Mouse (Mus musculus): Measurements from ENCODE around the gene Olfr1166.
"Not testable (repeated sequence)": the region's sequence is repeated elsewhere in the genome, so short reads cannot be mapped to it uniquely, and the experiment has no call there.

Olfr1166 gene

DNA sequence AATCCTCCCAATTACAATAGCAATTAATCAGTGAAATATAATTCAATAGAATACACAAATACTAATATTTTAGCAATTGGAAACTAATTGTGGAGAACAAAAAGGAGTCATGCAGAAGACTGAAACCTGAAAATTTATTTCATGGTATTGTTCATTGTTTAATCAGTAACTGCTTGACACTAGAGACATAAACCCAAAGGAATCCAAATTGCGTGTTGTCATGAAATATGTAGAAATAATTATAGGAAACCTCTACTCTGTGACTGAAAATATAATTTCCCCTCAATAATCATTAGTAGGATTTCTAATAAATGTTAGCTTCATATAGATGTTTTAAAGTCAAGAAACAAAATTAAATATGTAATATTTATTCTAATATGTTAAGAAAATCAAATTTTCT lies at the start of gene Olfr1166:
Gene Olfr1166 (minus strand): TSS at position 101 of the 400 bp plus-strand sequence.
- no peak for DNase-seq

DNA sequence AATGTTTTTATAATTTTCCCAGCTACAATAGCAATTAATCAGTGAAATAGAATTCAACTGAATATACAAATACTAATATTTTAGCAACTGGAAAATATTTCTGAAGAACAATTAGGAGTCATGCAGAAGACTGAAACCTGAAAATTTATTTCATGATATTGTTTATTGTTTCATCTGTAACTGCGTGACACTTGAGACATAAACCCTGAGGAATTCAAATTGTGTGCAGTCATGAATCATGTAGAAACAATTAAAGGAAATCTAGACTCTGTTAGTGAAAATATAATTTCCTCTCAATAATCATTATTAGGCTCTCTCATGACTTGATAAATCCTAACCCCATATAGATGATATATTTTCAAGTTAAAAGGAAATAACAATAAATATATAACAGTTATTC lies 27.0 kb upstream of the Olfr1166 start, which contains the start of gene Olfr1167:
Gene Olfr1167 (minus strand): TSS at position 101 of the 400 bp plus-strand sequence.
- not testable (repeated sequence) for DNase-seq

DNA sequence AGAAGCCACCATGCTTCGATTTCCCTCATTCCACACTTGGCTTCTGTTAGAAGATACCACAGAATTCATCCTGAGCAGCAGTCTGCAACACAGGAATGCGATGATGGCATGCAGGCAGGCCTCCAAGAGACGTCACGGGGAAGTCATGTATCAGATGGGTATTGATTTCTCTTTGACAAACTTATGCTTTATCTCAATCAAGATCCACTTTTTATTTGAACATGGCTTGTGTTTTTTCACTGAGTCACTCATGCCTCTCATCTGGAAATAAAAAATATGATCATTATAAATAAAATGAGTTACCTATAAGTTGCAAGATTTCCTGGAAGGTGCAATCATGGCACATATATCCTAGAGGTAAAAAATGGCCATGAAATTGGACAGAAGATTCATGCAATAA lies 34.2 kb downstream of the Olfr1166 start, which contains the start of gene Olfr1164:
Gene Olfr1164 (minus strand): TSS at position 101 of the 400 bp plus-strand sequence.
- DNase-seq: no peak
